Mouse (Mus musculus): ENCODE measurements at regions not wholly inside any gene's neighbourhood (a gene's known extent, or its start where the extent isn't known, plus 50 kb on each side); places are given as distances from the start of the nearest gene placed in this dataset.

- DNase-seq (ENCODE audit: low spot score), result no peak
Observed at GRCm38 (mm10) chr1:88623040-88623439, 79.0 kb downstream of the Arl4c start.

- DNase-seq (ENCODE audit: low spot score), result no peak
Observed at GRCm38 (mm10) chr1:88622356-88622755, 79.7 kb downstream of the Arl4c start.

- no peak for DNase-seq (ENCODE audit: low spot score)
Observed at GRCm38 (mm10) chr1:88621214-88621613, 80.8 kb downstream of the Arl4c start.

- no peak for DNase-seq (ENCODE audit: low spot score)
Observed at GRCm38 (mm10) chr1:88613007-88613406, 89.0 kb downstream of the Arl4c start.

- DNase-seq (ENCODE audit: low spot score), result no peak
Observed at GRCm38 (mm10) chr1:88611241-88611640, 90.8 kb downstream of the Arl4c start.

- DNase-seq (ENCODE audit: low spot score), result no peak
Observed at GRCm38 (mm10) chr1:88610810-88611209, 91.2 kb downstream of the Arl4c start.

- DNase-seq (ENCODE audit: low spot score), result no peak
Observed at GRCm38 (mm10) chr1:88608826-88609225, 93.2 kb downstream of the Arl4c start.

GRCm38 (mm10) chr1:88608236-88608635, 93.8 kb downstream of the Arl4c start:
- DNase-seq (ENCODE audit: low spot score), result no peak

- no peak for DNase-seq (ENCODE audit: low spot score)
Observed at GRCm38 (mm10) chr1:88605616-88606190, 95.8 kb upstream of the Glrp1 start.

GRCm38 (mm10) chr1:88602241-88602640, 92.4 kb upstream of the Glrp1 start:
- DNase-seq (ENCODE audit: low spot score), result no peak

- no peak for DNase-seq (ENCODE audit: low spot score)
Observed at GRCm38 (mm10) chr1:88601801-88602200, 91.9 kb upstream of the Glrp1 start.

- DNase-seq (ENCODE audit: low spot score), result no peak
Observed at GRCm38 (mm10) chr1:88600145-88600544, 90.3 kb upstream of the Glrp1 start.

- DNase-seq (ENCODE audit: low spot score), result peak; percentile 37
Observed at GRCm38 (mm10) chr1:88594484-88595254, 84.8 kb upstream of the Glrp1 start.

GRCm38 (mm10) chr1:88592036-88592435, 82.2 kb upstream of the Glrp1 start:
- DNase-seq (ENCODE audit: low spot score), result no peak

GRCm38 (mm10) chr1:88590802-88591380, 81.0 kb upstream of the Glrp1 start:
- DNase-seq (ENCODE audit: low spot score), result no peak

GRCm38 (mm10) chr1:88588747-88589146, 78.9 kb upstream of the Glrp1 start:
- no peak for DNase-seq (ENCODE audit: low spot score)

- peak; percentile 55 for DNase-seq (ENCODE audit: low spot score)
Observed at GRCm38 (mm10) chr1:88586823-88587820, 77.3 kb upstream of the Glrp1 start.

GRCm38 (mm10) chr1:88586128-88586527, 76.3 kb upstream of the Glrp1 start:
- no peak for DNase-seq (ENCODE audit: low spot score)

GRCm38 (mm10) chr1:88584515-88585033, 74.7 kb upstream of the Glrp1 start:
- no peak for DNase-seq (ENCODE audit: low spot score)

GRCm38 (mm10) chr1:88578231-88578620, 68.4 kb upstream of the Glrp1 start:
- no peak for DNase-seq (ENCODE audit: low spot score)

GRCm38 (mm10) chr1:88577498-88578230, 67.8 kb upstream of the Glrp1 start:
- no peak for DNase-seq (ENCODE audit: low spot score)

All from layer of hippocampus, adult 11-12 months (tissue).